Mouse (Mus musculus): ENCODE data around the gene Cort.

DNA sequence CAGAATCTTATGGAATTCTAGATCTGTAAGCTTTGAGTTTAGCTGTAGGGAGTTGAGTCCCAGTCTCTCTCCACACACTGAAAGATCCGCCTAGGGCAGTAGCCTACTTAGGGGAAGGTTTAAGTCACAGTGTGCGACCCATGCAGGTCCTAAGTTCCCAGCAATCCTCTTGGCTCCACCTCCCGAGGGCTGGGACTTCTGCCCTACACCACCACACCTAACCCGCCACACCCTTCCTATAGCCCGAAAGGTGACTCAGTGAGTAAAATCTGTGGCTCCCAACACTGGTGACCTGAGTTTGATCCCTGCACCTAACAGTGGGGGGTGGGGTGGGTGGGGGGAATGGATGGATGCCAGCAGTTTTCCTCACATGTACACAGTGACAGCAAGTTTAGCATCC lies 3.1 kb downstream of the Cort start:
- TF ChIP-seq CTCF (IDR thresholded peaks at IDR 0.05; ENCODE audit: low read depth) (no peak), EP300 (IDR thresholded peaks at IDR 0.05; ENCODE audit: low read depth) (no peak)
